Mouse (Mus musculus) small intestine, adult 2 months (tissue): ENCODE measurements at regions not wholly inside any gene's neighbourhood (a gene's known extent, or its start where the extent isn't known, plus 50 kb on each side); places are given as distances from the start of the nearest gene placed in this dataset.

ENCODE experiments used
- CTCF ChIP-seq: fragments of 200-500 bp; IDR thresholded peaks from 2 replicates; pipeline ENCODE4 v1.5.1; 2012; ENCODE audit warnings: low read depth, mild to moderate bottlenecking, control low read depth, inconsistent platforms, low read length, moderate library complexity, mixed read lengths; ENCODE audit not compliant: insufficient replicate concordance, insufficient read length; ENCODE audit errors: extremely low read depth
- POLR2A ChIP-seq: fragments of 200-500 bp; IDR thresholded peaks from 2 replicates; pipeline ENCODE4 v1.6.1; 2012; ENCODE audit warnings: low read depth, mild to moderate bottlenecking, control low read depth, inconsistent platforms, low read length, moderate library complexity

GRCm38 (mm10) chr13:80798863-80799817, 84.0 kb upstream of the Arrdc3 start:
- TF ChIP-seq CTCF = no peak
- no peak for TF ChIP-seq POLR2A
